Mouse (Mus musculus): ENCODE results near the gene Kcnj15.

- no peak for TF ChIP-seq CTCF (IDR thresholded peaks at IDR 0.05)
- TF ChIP-seq POLR2A (IDR thresholded peaks at IDR 0.05; ENCODE audit: insufficient read depth, low read depth, low read length) = no peak
These were observed 74.8 kb downstream of the Kcnj15 start for GRCm38 (mm10) chr16:95332159-95332558.

Data from heart, adult 2 months (tissue).